Mouse (Mus musculus) myocyte (in vitro differentiated cells): ENCODE measurements around the gene Spp1. TPM values are rescaled to one million over a fixed set of nuclear protein-coding genes. Genes with fewer than 3 reads are reported as not detected.
A peak's percentile ranks its signal among the peaks of the same experiment; 100 is the strongest.

Source experiments
- H3K27me3 ChIP-seq: one replicate; pipeline ENCODE4 v1.6.1; 2011; ENCODE audit not compliant: control insufficient read depth, insufficient read depth, insufficient read length
- H3K36me3 ChIP-seq: one replicate; pipeline ENCODE4 v1.6.1; 2011; ENCODE audit not compliant: control insufficient read depth, insufficient read depth
- H3K4me2 ChIP-seq: one replicate; pipeline ENCODE4 v1.6.1; 2011; ENCODE audit warnings: low read depth, control low read depth
- H3K4me3 ChIP-seq: one replicate; pipeline ENCODE4 v1.5.1; 2011; ENCODE audit warnings: mild to moderate bottlenecking, control low read depth, moderate library complexity
- H3K79me2 ChIP-seq: one replicate; pipeline ENCODE4 v1.6.1; 2011; ENCODE audit not compliant: control insufficient read depth, insufficient read depth
- H3ac ChIP-seq: one replicate; pipeline ENCODE4 v1.6.1; 2011; ENCODE audit not compliant: control insufficient read depth, insufficient read length
- CEBPB ChIP-seq: IDR thresholded peaks from 2 replicates; pipeline ENCODE4 v1.6.1; 2011; ENCODE audit warnings: mild to moderate bottlenecking, moderate library complexity; ENCODE audit not compliant: poor library complexity, insufficient read depth, severe bottlenecking
- E2F4 ChIP-seq: IDR thresholded peaks from one replicate; pipeline ENCODE4 v1.6.1; 2011; ENCODE audit warnings: mild to moderate bottlenecking, control low read depth, moderate library complexity; ENCODE audit not compliant: insufficient read depth
- MAX ChIP-seq: IDR thresholded peaks from one replicate; pipeline ENCODE4 v1.6.1; 2011; ENCODE audit warnings: low read depth, mild to moderate bottlenecking, control low read depth
- MYOD1 ChIP-seq, 3 experiments: IDR thresholded peaks; one replicate each; pipeline ENCODE4 v1.6.1; 2011; ENCODE audit warnings: control low read depth in 2 of 3, low read depth in 2 of 3, mild to moderate bottlenecking in 2 of 3, moderate library complexity in 1 of 3; ENCODE audit not compliant: insufficient read length in 2 of 3, control insufficient read depth in 1 of 3
- MYOG ChIP-seq, 3 experiments: IDR thresholded peaks; one replicate each; pipeline ENCODE4 v1.6.1; 2011; ENCODE audit warnings: control low read depth in 2 of 3, low read depth in 2 of 3, mild to moderate bottlenecking in 2 of 3; ENCODE audit not compliant: insufficient read length in 2 of 3, control insufficient read depth in 1 of 3, insufficient read depth in 1 of 3
- POLR2A ChIP-seq: IDR thresholded peaks from one replicate; pipeline ENCODE4 v1.6.1; 2011; ENCODE audit warnings: low read depth, mild to moderate bottlenecking, control low read depth, moderate library complexity; ENCODE audit not compliant: insufficient read length
- POLR2AphosphoS2 ChIP-seq: IDR thresholded peaks from one replicate; pipeline ENCODE4 v1.6.1; 2011; ENCODE audit warnings: low read depth, control low read depth; ENCODE audit not compliant: insufficient read length
- REST ChIP-seq: IDR thresholded peaks from one replicate; pipeline ENCODE4 v1.6.1; 2011; ENCODE audit warnings: mild to moderate bottlenecking, control low read depth, moderate library complexity; ENCODE audit not compliant: insufficient read depth, insufficient read length
- SRF ChIP-seq: IDR thresholded peaks from one replicate; pipeline ENCODE4 v1.6.1; 2011; ENCODE audit warnings: low read depth; ENCODE audit not compliant: control insufficient read depth, insufficient read length
- TCF12 ChIP-seq: IDR thresholded peaks from one replicate; pipeline ENCODE4 v1.6.1; 2011; ENCODE audit warnings: mild to moderate bottlenecking, control low read depth; ENCODE audit not compliant: poor library complexity, insufficient read depth, severe bottlenecking
- TCF3 ChIP-seq: IDR thresholded peaks from one replicate; pipeline ENCODE4 v1.6.1; 2011; ENCODE audit warnings: low read depth, control low read depth; ENCODE audit not compliant: insufficient read length
- USF1 ChIP-seq: IDR thresholded peaks from one replicate; pipeline ENCODE4 v1.6.1; 2011; ENCODE audit warnings: low read depth, mild to moderate bottlenecking, control low read depth, moderate library complexity
- polyA plus RNA-seq: library from polyadenylated mRNA; unstranded; fragments of >200 nt; fragmentation: generic; extraction: Trizol; gene quantifications from one replicate; pipeline ENCODE4 v1.2.1, GENCODE M21; 2012; ENCODE audit warnings: missing spikeins

Gene Spp1
- polyA plus RNA-seq, 1 experiment: 634 TPM

- H3K79me2 ChIP-seq: no peaks in the 10 kb centered on the region
- no peaks in the 10 kb centered on the region for H3K27me3 ChIP-seq
- TF ChIP-seq SRF: no peak
Observed at GRCm38 (mm10) chr5:104403351-104403750, 31.6 kb upstream of the Spp1 start.

DNA sequence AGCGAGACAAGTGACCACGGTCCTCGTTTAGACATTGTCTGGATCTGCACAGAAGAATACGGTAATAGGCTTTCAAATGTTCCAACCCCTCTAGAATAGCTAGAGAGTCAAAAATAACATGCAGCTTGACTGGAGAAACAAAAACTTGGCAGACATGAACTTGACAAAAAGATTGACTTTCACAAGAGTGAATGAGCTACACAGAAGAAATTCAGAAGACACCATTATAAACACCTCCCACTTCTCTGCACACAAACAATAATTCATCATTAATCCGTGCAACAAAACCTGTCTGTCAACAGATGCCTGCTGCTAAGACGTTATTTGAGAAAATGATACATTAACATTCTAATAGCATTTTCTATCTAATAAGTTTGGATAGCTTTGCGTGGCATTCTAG lies 30.4 kb upstream of the Spp1 start:
- H3K27me3 ChIP-seq: no peaks in the 10 kb centered on the region
- TF ChIP-seq MYOG (IDR thresholded peaks at IDR 0.05; ENCODE audit: control insufficient read depth in 1 of 3, insufficient read depth in 1 of 3, insufficient read length in 2 of 3, low read depth in 2 of 3): no peak
- no peak for TF ChIP-seq USF1
- TF ChIP-seq TCF3: no peak
- no peak overlapping the region for H3ac ChIP-seq
- H3K4me3 ChIP-seq: no peak overlapping the region
- H3K36me3 ChIP-seq: no peaks in the 10 kb centered on the region
- no peaks in the 10 kb centered on the region for H3K79me2 ChIP-seq
- H3K4me2 ChIP-seq: no peak overlapping the region

More at GRCm38 (mm10) chr5:104403351-104403750, 31.6 kb upstream of the Spp1 start:
- H3K36me3 ChIP-seq: no peaks in the 10 kb centered on the region
- peak overlapping the region; percentile 52 for H3K4me2 ChIP-seq
- no peak overlapping the region for H3ac ChIP-seq
- no peak overlapping the region for H3K4me3 ChIP-seq

- H3K4me2 ChIP-seq: no peak overlapping the region
- no peak overlapping the region for H3K4me3 ChIP-seq
- H3ac ChIP-seq: no peak overlapping the region
- H3K79me2 ChIP-seq: no peaks in the 10 kb centered on the region
- H3K36me3 ChIP-seq: no peaks in the 10 kb centered on the region
- no peaks in the 10 kb centered on the region for H3K27me3 ChIP-seq
- TF ChIP-seq E2F4 (no peak), MYOG (IDR thresholded peaks at IDR 0.05; ENCODE audit: control insufficient read depth in 1 of 3, insufficient read depth in 1 of 3, insufficient read length in 2 of 3, low read depth in 2 of 3) (no peak), USF1 (no peak), MYOD1 (IDR thresholded peaks at IDR 0.05; ENCODE audit: control insufficient read depth in 1 of 3, insufficient read length in 2 of 3, low read depth in 2 of 3) (no peak), REST (no peak), POLR2AphosphoS2 (no peak), TCF12 (no peak), POLR2A (no peak), SRF (no peak), MAX (no peak), TCF3 (no peak), CEBPB (no peak)
Observed at GRCm38 (mm10) chr5:104405051-104405450, 29.9 kb upstream of the Spp1 start.

DNA sequence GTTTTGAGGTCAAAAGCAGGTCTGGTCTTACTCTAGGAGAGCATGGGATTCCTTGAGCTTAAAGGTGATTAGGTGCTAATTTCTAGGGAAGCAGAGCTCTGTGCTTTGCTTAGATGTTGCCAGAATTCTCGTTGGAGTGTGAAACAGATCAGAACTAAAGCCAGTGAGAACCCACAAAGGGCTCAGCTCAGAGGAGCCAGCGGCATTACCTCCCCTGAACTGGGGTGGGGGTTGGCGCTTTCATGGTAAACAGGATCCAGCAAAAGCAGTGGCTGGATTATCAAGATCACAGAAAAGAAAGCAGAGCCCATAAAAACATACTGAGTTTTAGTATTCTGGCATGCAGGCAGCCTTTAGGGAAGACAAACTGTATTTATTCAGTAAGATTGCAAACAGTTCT lies 28.2 kb upstream of the Spp1 start:
- Histone ChIP-seq H3K79me2 (no peaks in the 10 kb centered on the region), H3K27me3 (no peaks in the 10 kb centered on the region), H3ac (no peak overlapping the region), H3K4me2 (peak overlapping the region; percentile 76), H3K4me3 (no peak overlapping the region), H3K36me3 (no peaks in the 10 kb centered on the region)
- TF ChIP-seq TCF12: no peak
- no peak for TF ChIP-seq MYOD1 (IDR thresholded peaks at IDR 0.05; ENCODE audit: control insufficient read depth in 1 of 3, insufficient read length in 2 of 3, low read depth in 2 of 3)
- TF ChIP-seq POLR2A: no peak
- TF ChIP-seq POLR2AphosphoS2: no peak
- TF ChIP-seq SRF: no peak
- TF ChIP-seq MAX: no peak
- no peak for TF ChIP-seq E2F4
- TF ChIP-seq REST: no peak
- TF ChIP-seq TCF3: no peak
- no peak for TF ChIP-seq CEBPB
- no peak for TF ChIP-seq USF1
- TF ChIP-seq MYOG (IDR thresholded peaks at IDR 0.05; ENCODE audit: control insufficient read depth in 1 of 3, insufficient read depth in 1 of 3, insufficient read length in 2 of 3, low read depth in 2 of 3): no peak

GRCm38 (mm10) chr5:104407541-104408231 lies 27.2 kb upstream of the Spp1 start:
- no peak overlapping the region for H3ac ChIP-seq
- no peaks in the 10 kb centered on the region for H3K27me3 ChIP-seq
- no peaks in the 10 kb centered on the region for H3K36me3 ChIP-seq
- H3K4me2 ChIP-seq: peak overlapping the region; percentile 76
- TF ChIP-seq MYOG (IDR thresholded peaks at IDR 0.05; ENCODE audit: control insufficient read depth in 1 of 3, insufficient read depth in 1 of 3, insufficient read length in 2 of 3, low read depth in 2 of 3) (no peak), CEBPB (peak; percentile 96), SRF (no peak)
- H3K4me3 ChIP-seq: no peak overlapping the region
- no peaks in the 10 kb centered on the region for H3K79me2 ChIP-seq
